Mouse (Mus musculus) liver, embryonic 14.5 days (tissue): ENCODE results near the gene Rbm28. TPM values are rescaled to one million over a fixed set of nuclear protein-coding genes. Genes with fewer than 3 reads are reported as not detected.

ENCODE experiments used
- ATAC-seq: fragments of 200-750 bp; cut with Nextera tagmentation; 2 replicates; pipeline ENCODE4 v1.8.0; 2017; ENCODE audit warnings: moderate number of reproducible peaks, mild to moderate bottlenecking, moderate library complexity; ENCODE audit not compliant: insufficient read depth
- DNase-seq, 3 experiments: peaks; one replicate each; pipeline ENCODE4 v3.0.0-alpha.2; 2012 to 2013; ENCODE audit warnings: low read depth in 3 of 3, low spot score in 3 of 3
- H3K27ac ChIP-seq: fragments of 300-500 bp; sonication (generic); 2 replicates; pipeline ENCODE4 v1.5.1; 2014; ENCODE audit warnings: moderate library complexity, mild to moderate bottlenecking, control low read depth, inconsistent platforms
- H3K27me3 ChIP-seq: fragments of 300-500 bp; sonication (generic); 2 replicates; pipeline ENCODE4 v1.6.1; 2014; ENCODE audit warnings: mild to moderate bottlenecking, low read length, moderate library complexity; ENCODE audit not compliant: control insufficient read depth, insufficient read depth
- H3K36me3 ChIP-seq: fragments of 300-500 bp; sonication (generic); replicated peaks from 2 replicates; pipeline ENCODE4 v1.6.1; 2014; ENCODE audit warnings: low read depth; ENCODE audit not compliant: control insufficient read depth, insufficient read depth
- H3K4me1 ChIP-seq, 2 experiments: fragments of 200-500 bp in 1 of 2; fragments of 300-500 bp in 1 of 2; sonication (generic) in 1 of 2; replicated peaks; 2 replicates each; pipeline ENCODE4 v1.6.1; 2012 to 2014; ENCODE audit warnings: antibody characterized with exemption in 1 of 2, inconsistent platforms in 1 of 2, low read length in 1 of 2; ENCODE audit not compliant: control insufficient read depth in 2 of 2, insufficient read depth in 2 of 2
- H3K4me2 ChIP-seq: fragments of 300-500 bp; sonication (generic); 2 replicates; pipeline ENCODE4 v1.6.1; 2014; ENCODE audit warnings: low read depth, mild to moderate bottlenecking, control low read depth, moderate library complexity
- H3K4me3 ChIP-seq, 2 experiments: fragments of 200-500 bp in 1 of 2; fragments of 300-500 bp in 1 of 2; sonication (generic) in 1 of 2; 2 replicates each; pipeline ENCODE4 v1.5.1; 2012 to 2014; ENCODE audit warnings: low read depth in 2 of 2, low read length in 2 of 2, mild to moderate bottlenecking in 2 of 2, control low read depth in 1 of 2, inconsistent platforms in 1 of 2, moderate library complexity in 1 of 2; ENCODE audit not compliant: insufficient read depth in 1 of 2
- H3K9ac ChIP-seq: fragments of 300-500 bp; sonication (generic); replicated peaks from 2 replicates; pipeline ENCODE4 v1.6.1; 2014; ENCODE audit warnings: mild to moderate bottlenecking, control low read depth, moderate library complexity
- H3K9me3 ChIP-seq: fragments of 300-500 bp; sonication (generic); 2 replicates; pipeline ENCODE4 v1.6.1; 2016; ENCODE audit warnings: low read length, mixed read lengths; ENCODE audit not compliant: control insufficient read depth
- CTCF ChIP-seq: IDR thresholded peaks from 2 replicates; pipeline ENCODE4 v1.5.1; 2016; ENCODE audit warnings: antibody characterized with exemption, low read depth, control low read depth
- EP300 ChIP-seq: IDR thresholded peaks from 2 replicates; pipeline ENCODE4 v1.6.1; 2016; ENCODE audit warnings: antibody characterized with exemption, low read depth
- WGBS: fragments of 180-500 bp; shearing (Covaris S2); extraction: QIAGEN DNeasy Blood & Tissue Kit; methylation state at CpG from one replicate; pipeline ENCODE4 v1.1.7; 2014; ENCODE audit not compliant: insufficient replicate concordance; 5-methylcytosine and 5-hydroxymethylcytosine counted together
- microRNA-seq: library from miRNA; unstranded; fragments of <30 nt; microRNA quantifications from one replicate; pipeline ENCODE4, GENCODE M21; 2016
- polyA plus RNA-seq, 2 experiments: library from polyadenylated mRNA; depleted of rRNA in 1 of 2; stranded (reverse) in 1 of 2; unstranded in 1 of 2; fragments of >200 nt; fragmentation: Nextera tagmentation in 1 of 2; extraction: Ambion mirVana in 1 of 2; gene quantifications; 2 replicates each; pipeline versions ENCODE4 v1.2.1 to v1.2.3; 2012 to 2014

Gene Rbm28
- polyA plus RNA-seq, 2 experiments, result 9.9 to 11.6 TPM

GRCm38 (mm10) chr6:29082776-29083354 is 81.9 kb downstream of the Rbm28 start:
- TF ChIP-seq EP300, result no peak
- no peak for TF ChIP-seq CTCF
- Histone ChIP-seq H3K27ac (no peak overlapping the region), H3K4me1 (no peaks in the 10 kb centered on the region), H3K36me3 (no peaks in the 10 kb centered on the region), H3K4me3 (no peak overlapping the region), H3K9me3 (no peaks in the 10 kb centered on the region), H3K9ac (no peak overlapping the region), H3K4me2 (no peak overlapping the region), H3K27me3 (no peaks in the 10 kb centered on the region)
- ATAC-seq (no peak), DNase-seq (no peak)
- WGBS, result 47% methylated on average over 9 of the region's 9 CpGs

- DNase-seq, result no peak
Measured at GRCm38 (mm10) chr6:29081826-29082363, 82.9 kb downstream of the Rbm28 start.

DNA sequence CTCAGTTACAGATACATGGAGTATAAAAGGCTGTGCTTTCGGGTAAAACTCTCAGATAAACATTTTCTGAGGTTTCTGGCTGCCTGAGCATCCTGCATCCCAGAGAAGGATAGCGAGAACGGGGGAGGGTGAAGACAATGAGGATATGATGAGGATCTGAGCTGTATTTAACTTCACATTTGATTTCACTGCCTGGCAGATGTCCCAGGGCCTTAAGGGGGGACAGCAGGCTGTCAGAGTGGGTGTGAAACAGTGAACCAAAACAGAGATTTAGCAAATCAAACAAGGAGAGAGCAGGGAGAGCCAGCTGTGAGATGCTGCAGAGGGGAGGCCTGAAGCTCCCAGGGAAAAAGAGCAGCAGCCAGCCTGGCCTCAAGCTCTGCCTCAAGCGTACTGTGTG is 85.5 kb downstream of the Rbm28 start:
- ATAC-seq (no peak), DNase-seq (no peak)
- no peaks in the 10 kb centered on the region for H3K27me3 ChIP-seq
- WGBS, result 56% methylated on average over 4 of the region's 4 CpGs
- no peak overlapping the region for H3K4me2 ChIP-seq
- H3K36me3 ChIP-seq, result no peaks in the 10 kb centered on the region
- no peak overlapping the region for H3K4me3 ChIP-seq
- TF ChIP-seq EP300 (no peak), CTCF (no peak)
- H3K27ac ChIP-seq, result no peak overlapping the region
- no peak overlapping the region for H3K9ac ChIP-seq
- no peaks in the 10 kb centered on the region for H3K9me3 ChIP-seq
- H3K4me1 ChIP-seq, result no peaks in the 10 kb centered on the region

More at GRCm38 (mm10) chr6:29081826-29082363, 82.9 kb downstream of the Rbm28 start:
- H3K4me3 ChIP-seq, result no peak overlapping the region
- TF ChIP-seq EP300, result no peak
- TF ChIP-seq CTCF, result no peak
- no peaks in the 10 kb centered on the region for H3K27me3 ChIP-seq
- H3K27ac ChIP-seq, result no peak overlapping the region
- no peaks in the 10 kb centered on the region for H3K9me3 ChIP-seq
- no peak overlapping the region for H3K9ac ChIP-seq
- H3K36me3 ChIP-seq, result no peaks in the 10 kb centered on the region
- ATAC-seq, result no peak
- H3K4me1 ChIP-seq, result no peaks in the 10 kb centered on the region
- H3K4me2 ChIP-seq, result no peak overlapping the region
- 66% methylated on average over 10 of the region's 10 CpGs for WGBS

GRCm38 (mm10) chr6:29074133-29074469 is 90.7 kb downstream of the Rbm28 start:
- Histone ChIP-seq H3K4me1 (no peaks in the 10 kb centered on the region), H3K4me2 (no peak overlapping the region), H3K4me3 (no peak overlapping the region), H3K9ac (no peak overlapping the region), H3K27me3 (no peaks in the 10 kb centered on the region), H3K9me3 (no peaks in the 10 kb centered on the region), H3K36me3 (no peaks in the 10 kb centered on the region), H3K27ac (no peak overlapping the region)
- TF ChIP-seq CTCF (no peak), EP300 (no peak)
- no peak for ATAC-seq
- no peak for DNase-seq

Small RNA genes within 50 kb of the gene (microRNA-seq; reads per million reads assigned to microRNA genes)
- gene Gm24303, result not detected

Other genes starting within 250 kb of the Rbm28 start
- not detected in 2 replicates for gene Lep, start 104.8 kb downstream of the Rbm28 start, polyA plus RNA-seq (2012; rRNA removed)
- gene Lep, start 104.8 kb downstream of the Rbm28 start, polyA plus RNA-seq (2014; fragmentation: Nextera tagmentation; extraction: Ambion mirVana), result not detected in 2 replicates
- gene Prrt4, start 14.6 kb upstream of the Rbm28 start, polyA plus RNA-seq (2012; rRNA removed), result 0.01 and 0.02 TPM in 2 replicates
- gene Prrt4, start 14.6 kb upstream of the Rbm28 start, polyA plus RNA-seq (2014; fragmentation: Nextera tagmentation; extraction: Ambion mirVana), result not detected in 2 replicates
- 5.2 and 5.3 TPM in 2 replicates for gene Impdh1, start 51.4 kb upstream of the Rbm28 start, polyA plus RNA-seq (2012; rRNA removed)
- gene Impdh1, start 51.4 kb upstream of the Rbm28 start, polyA plus RNA-seq (2014; fragmentation: Nextera tagmentation; extraction: Ambion mirVana), result 5.5 and 5.8 TPM in 2 replicates
- gene Hilpda, start 107.5 kb upstream of the Rbm28 start, polyA plus RNA-seq (2012; rRNA removed), result 11.4 and 15.3 TPM in 2 replicates
- gene Hilpda, start 107.5 kb upstream of the Rbm28 start, polyA plus RNA-seq (2014; fragmentation: Nextera tagmentation; extraction: Ambion mirVana), result 14.4 and 14.7 TPM in 2 replicates
- 0.17 and 0.23 TPM in 2 replicates for gene Fam71f2, start 114.6 kb upstream of the Rbm28 start, polyA plus RNA-seq (2012; rRNA removed)
- not detected in 2 replicates for gene Fam71f2, start 114.6 kb upstream of the Rbm28 start, polyA plus RNA-seq (2014; fragmentation: Nextera tagmentation; extraction: Ambion mirVana)
- not detected in 2 replicates for gene Fam71f1, start 154.1 kb upstream of the Rbm28 start, polyA plus RNA-seq (2012; rRNA removed)
- not detected in 2 replicates for gene Fam71f1, start 154.1 kb upstream of the Rbm28 start, polyA plus RNA-seq (2014; fragmentation: Nextera tagmentation; extraction: Ambion mirVana)
- gene Calu, start 183.1 kb upstream of the Rbm28 start, polyA plus RNA-seq (2012; rRNA removed), result 40.1 and 49.1 TPM in 2 replicates
- gene Calu, start 183.1 kb upstream of the Rbm28 start, polyA plus RNA-seq (2014; fragmentation: Nextera tagmentation; extraction: Ambion mirVana), result 93.5 and 97.1 TPM in 2 replicates
- not detected in 2 replicates for gene Opn1sw, start 223.5 kb upstream of the Rbm28 start, polyA plus RNA-seq (2012; rRNA removed)
- gene Opn1sw, start 223.5 kb upstream of the Rbm28 start, polyA plus RNA-seq (2014; fragmentation: Nextera tagmentation; extraction: Ambion mirVana), result 0.06 TPM in 1 of 2 replicates, not detected in the other
- 0.17 and 0.37 TPM in 2 replicates for gene Ccdc136, start 231.3 kb upstream of the Rbm28 start, polyA plus RNA-seq (2012; rRNA removed)
- gene Ccdc136, start 231.3 kb upstream of the Rbm28 start, polyA plus RNA-seq (2014; fragmentation: Nextera tagmentation; extraction: Ambion mirVana), result 0.09 and 0.27 TPM in 2 replicates